Mouse (Mus musculus): ENCODE measurements at regions not wholly inside any gene's neighbourhood (a gene's known extent, or its start where the extent isn't known, plus 50 kb on each side); places are given as distances from the start of the nearest gene placed in this dataset.

- TF ChIP-seq CTCF (IDR thresholded peaks at IDR 0.05) (no peak), EP300 (IDR thresholded peaks at IDR 0.05; ENCODE audit: insufficient read depth, low read depth, low read length) (no peak), POLR2A (IDR thresholded peaks at IDR 0.05; ENCODE audit: insufficient read depth, low read depth, low read length) (no peak)
These were observed 520.9 kb upstream of the Gm21961 start for GRCm38 (mm10) chr15:65535606-65536005.

All from heart, adult 2 months (tissue).